Mouse (Mus musculus) right cerebral cortex, adult 2 months (tissue): ENCODE measurements around the gene Rcn3.
A peak's percentile ranks its signal among the peaks of the same experiment; 100 is the strongest.

Experiments used
- DNase-seq, 2 experiments: peaks; one replicate each; pipeline ENCODE4 v3.0.0; 2021 to 2022; ENCODE audit warnings: low spot score in 2 of 2

The Rcn3 gene

GRCm38 (mm10) chr7:45073949-45074348 is 18.1 kb downstream of the Rcn3 start:
- no peak for DNase-seq

DNA sequence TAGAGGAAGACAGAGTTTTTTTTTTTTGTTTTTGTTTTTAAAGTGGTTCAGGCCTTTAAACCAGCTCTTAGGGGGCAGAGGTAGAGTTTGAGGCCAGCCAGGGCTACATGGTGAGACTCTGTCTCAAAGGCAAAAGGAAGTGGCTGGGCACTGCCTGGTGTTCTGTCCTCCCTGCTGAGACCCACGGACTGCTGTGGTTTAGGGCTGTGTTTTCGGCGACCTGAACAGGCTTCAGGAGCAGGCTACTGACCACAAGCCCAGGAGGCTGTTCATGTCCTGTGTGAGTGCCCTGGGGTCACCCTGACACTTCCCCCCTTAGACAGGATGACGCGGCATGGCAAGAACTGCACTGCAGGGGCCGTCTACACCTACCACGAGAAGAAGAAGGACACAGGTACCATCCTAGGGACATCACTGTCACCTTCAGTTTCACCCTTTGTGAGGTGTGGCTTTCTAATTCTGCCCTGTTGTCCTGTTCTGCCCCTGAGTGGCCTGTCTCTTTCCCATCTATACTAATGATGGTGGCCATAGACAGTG is 18.8 kb downstream of the Rcn3 start:
- no peak for DNase-seq

DNA sequence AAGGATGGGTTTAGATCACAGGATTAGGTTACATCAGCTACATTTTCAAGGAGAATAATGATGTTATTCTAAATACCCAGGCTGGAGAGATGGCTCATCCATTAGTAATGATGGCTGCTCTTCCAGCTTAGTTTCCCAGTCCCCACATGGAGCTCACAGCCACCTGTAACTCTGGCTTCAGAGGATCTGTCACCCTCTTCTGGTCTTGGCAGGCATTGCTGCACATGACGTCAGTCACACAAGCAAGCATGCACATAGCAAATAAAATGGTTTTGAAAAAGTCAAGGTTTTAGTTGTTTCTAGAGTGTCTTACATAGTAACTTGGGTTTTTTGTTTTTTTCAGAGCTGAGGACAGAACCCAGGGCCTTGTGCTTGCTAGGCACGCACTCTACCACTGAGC is 19.8 kb downstream of the Rcn3 start:
- no peak for DNase-seq

- DNase-seq: no peak
These were observed 22.4 kb downstream of the Rcn3 start for GRCm38 (mm10) chr7:45069671-45070070.

DNA sequence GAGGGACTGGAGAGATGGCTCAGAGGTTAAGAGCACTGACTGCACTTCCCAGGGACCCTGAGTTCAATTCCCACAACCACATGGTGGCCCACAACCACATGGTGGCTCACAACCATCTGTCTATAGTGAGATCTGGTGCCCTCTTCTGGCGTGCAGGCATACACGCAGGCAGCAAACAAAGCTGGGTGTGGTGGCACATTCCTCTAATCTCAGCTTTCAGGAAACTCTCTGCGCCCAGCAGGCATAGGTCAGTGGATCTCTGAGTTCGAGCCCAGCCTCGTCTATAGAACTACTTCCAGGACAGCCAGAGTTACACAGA is 24.1 kb downstream of the Rcn3 start:
- DNase-seq: peak in 1 of 2 experiments; percentile 32

- DNase-seq: no peak
These were observed 24.6 kb downstream of the Rcn3 start for GRCm38 (mm10) chr7:45067190-45067999.

GRCm38 (mm10) chr7:45062239-45062835 is 29.7 kb downstream of the Rcn3 start, which contains the start of the genes Nosip and Prrg2:
Gene Nosip (plus strand): TSS chr7:45062429.
Gene Prrg2 (minus strand): TSS chr7:45062677.
- peak; percentile 96 to 98 for DNase-seq

GRCm38 (mm10) chr7:45061532-45062075 is 30.4 kb downstream of the Rcn3 start:
- no peak for DNase-seq

DNA sequence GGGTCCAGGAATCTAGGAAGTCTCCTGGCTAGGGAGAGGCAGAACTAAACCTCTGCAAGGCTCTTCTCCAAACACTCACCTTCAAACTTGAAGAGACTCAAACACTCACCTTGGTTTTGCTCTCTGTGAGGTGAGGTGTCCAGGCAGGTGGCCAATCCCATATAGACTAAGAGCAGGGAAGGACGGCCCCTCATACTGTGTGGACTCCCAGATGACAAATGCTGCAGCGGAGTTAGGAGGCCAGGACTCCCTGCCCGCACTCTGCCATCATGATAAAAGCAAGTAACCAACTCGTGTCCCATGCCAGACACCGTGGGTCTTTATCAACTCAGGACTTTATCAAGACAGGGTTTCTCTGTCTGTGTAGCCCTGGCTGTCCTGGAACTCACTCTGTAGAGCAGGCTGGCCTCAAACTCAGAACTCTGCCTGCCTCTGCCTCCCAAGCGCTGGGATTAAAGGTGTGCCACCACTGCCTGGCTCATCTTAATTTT is 31.3 kb downstream of the Rcn3 start:
- DNase-seq: no peak

DNA sequence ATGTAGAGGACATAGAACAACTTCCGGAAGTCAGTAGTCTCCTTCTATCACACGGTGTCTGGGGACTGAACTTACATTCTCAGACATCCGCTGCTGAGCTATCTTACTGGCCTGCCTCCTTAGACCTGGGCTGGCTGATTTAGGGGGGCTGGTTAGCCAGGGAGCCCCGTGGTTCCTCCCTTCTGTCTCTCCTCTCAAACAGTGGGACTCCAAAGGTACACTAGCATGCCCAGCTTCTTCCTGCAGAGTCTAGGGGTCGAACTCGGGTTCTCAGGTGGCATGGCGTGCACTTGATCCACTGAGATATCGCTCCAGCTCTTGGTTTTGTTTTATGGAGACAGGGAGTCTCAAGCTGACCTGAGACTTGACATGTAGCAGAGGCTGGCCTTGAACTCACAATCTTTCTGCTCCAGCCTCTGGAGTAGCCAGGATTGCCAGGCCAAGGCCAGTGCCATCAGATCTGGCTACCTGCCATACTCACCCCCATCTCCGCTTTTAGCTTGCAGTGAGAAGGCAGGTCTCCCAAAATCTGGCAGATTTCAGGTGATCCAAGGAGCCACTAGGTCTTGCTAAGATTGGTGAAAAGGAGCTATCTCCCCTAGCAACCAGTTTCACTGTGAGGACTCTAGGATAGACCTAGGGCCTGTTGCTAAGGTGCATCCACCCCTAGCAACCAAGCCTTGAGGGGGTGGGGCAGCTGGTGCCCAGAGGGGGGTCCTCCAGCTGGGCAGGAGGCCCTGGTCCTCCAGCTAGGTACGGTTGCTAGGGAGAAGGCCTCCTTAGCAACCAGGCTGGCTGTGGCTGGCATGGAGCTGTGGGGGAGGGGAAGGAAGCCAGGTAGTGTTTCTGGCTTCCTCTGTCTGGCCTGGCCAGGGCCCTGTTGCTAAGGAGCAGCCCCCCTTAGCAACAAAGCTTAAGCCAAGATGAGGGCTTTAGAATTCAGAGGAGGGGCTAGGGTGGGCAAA is 33.1 kb downstream of the Rcn3 start:
- peak in 1 of 2 experiments; percentile 49 for DNase-seq

DNA sequence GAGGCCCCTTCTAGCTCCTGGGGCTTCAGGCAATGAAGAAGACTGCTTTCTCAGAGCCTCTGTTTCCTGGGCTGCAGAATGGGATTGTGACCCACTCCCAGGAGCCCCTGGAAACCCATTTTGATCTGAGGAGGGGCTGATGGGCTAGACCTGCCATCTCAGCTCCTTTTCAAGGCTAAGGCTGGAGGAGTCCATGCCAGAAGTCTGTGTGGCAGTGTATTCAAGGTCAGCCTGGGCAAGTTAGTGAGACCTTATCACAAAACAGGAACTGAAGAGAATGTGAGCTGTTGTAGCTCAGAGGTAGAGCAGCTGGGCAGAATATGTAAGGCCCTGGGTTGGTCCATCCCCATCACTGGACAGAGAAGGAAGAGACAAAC is 35.1 kb downstream of the Rcn3 start:
- no peak for DNase-seq

- no peak for DNase-seq
These were observed 35.6 kb downstream of the Rcn3 start for GRCm38 (mm10) chr7:45056329-45056971.

DNA sequence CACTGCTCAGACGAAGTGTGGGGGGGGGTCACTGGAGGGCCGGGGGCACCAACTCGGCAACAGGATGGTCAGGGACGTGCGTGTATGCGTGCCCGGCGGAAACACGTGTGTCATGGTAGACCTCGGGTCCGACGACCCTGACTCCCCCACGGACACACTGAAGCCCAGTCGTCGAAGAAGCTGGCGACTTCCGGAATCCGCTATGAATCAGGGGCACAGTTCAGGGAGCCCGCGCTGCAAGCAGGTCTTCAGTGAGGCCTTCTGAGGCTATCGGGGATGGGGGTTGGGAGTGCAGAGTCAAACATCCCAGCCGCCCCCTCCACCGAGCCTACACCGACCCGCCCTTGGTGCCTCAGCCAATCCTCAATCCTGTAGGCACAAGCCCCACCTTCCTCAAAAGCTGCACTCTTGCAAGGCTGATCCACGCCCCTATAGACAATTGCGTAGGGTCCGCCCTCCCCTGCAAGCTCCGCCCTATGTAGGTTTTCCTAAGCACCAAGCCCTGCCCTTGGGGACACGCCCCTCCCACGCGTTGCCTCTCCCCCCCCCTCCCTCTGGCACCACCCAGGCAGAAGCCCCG is 38.0 kb downstream of the Rcn3 start:
- DNase-seq: peak; percentile 90 to 91

- peak; percentile 57 to 73 for DNase-seq
These were observed 38.7 kb downstream of the Rcn3 start for GRCm38 (mm10) chr7:45053117-45053930.

DNA sequence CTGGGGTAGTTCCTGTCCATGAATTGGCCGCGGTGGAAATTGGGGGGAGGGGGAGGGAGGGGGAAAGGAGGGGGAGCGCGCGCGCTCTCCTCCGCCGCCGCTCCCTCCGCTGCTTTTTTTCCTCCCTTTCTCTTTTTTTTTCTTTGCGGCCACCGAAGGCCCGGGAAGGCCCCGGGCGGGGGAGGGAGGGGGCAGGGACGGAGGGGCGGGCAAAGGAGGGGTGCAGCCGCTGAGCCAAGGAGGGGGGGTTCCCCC is 39.2 kb downstream of the Rcn3 start, which contains the start of gene Prr12:
Prr12 (minus strand) TSS at position 20 of the 255 bp plus-strand sequence.
- no peak for DNase-seq

DNA sequence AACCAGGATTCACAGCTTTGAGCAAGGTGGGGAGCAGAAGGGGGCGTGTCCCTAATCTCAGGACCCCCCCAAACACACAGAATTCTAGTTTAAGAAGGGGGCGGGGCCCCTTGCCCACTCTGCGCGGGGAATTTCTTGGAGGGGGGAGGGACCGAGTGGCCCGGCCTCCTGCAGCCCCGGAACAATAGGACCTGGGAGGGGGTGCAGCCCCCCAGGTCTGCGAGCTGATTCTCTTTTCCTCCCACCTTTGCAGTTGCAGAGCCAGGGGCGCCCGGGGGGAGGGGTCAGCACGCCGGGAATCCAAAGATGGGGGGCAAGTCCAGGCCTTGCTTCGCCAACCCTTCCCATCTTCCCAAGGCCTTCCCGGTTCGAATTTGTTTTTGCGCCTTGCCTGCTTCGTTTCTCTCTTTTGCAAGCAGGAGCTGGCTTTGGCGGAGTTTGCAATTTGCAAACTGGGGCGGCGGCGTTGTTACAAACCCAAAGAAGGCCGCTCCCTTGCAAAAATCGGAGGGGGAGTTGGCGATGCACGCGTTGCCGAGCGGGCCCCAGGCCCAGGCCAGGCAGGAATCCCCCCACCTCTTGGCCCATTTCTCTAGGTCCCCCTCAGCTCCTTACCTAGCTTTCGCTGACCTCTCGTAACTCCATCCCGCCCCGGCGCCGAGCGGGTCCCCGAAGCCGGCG is 39.7 kb downstream of the Rcn3 start:
- peak; percentile 50 to 52 for DNase-seq

DNA sequence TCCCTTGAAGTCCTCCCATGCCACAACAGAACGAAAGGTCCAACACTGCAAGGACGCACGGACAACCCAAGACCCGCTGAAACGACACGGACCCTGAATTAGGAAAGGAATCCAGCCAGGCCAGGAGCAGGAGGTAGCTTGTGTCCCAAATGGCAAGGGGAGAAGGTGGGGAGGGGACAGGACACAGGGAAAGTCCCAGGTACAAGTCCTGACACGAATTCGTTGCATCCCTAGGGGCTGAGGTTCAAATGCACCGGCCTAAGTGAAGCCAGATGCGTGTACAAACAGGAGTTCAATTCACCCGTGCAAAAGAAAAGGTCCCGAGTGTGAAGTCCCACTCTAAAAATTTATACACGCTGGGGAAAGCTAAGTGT is 40.4 kb downstream of the Rcn3 start:
- no peak for DNase-seq

DNA sequence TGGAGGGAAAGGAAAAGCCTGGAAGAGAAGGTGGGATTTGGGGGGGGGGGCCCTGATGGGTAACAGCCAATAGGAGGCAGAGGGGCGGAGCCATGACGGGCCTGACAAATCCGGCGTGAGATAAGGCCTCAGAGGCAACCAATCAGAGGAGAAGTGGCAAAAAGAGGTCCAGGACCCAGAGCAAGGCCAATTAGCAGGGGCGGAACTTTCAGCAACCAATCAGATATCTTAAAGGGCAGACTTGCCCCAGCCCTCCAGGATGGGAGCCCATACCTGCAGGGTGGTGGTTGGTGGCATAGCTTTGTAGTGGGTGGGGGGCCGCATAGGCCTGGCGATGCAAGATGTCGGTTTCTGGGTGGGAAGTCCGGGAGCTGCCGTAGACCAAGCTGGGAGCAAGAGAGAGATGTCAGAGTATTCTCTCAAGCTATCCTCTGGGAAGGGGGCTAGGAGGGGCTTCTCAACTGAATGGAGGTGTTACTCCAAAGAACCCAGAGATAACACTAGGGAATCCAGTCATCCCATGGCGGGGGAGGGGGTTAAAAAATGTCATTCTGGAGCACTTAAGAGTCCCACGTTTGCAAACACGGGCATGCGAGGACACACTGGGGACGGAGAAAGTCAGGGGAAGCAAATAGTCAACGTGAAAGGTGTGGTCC is 40.9 kb downstream of the Rcn3 start:
- peak; percentile 60 to 74 for DNase-seq
